Mouse (Mus musculus) CH12.LX (cell line): ENCODE measurements around the gene Faap24.

Source experiments
- CTCF ChIP-seq, 2 experiments: IDR thresholded peaks in 1 of 2; conservative IDR thresholded peaks in 1 of 2; 2 replicates each; pipeline ENCODE4 v1.5.1; 2011 to 2012; ENCODE audit warnings: low read depth in 2 of 2, low read length in 2 of 2, improper control_type of control experiment in 1 of 2, inconsistent platforms in 1 of 2, mild to moderate bottlenecking in 1 of 2, moderate library complexity in 1 of 2
- E2F4 ChIP-seq: IDR thresholded peaks from 2 replicates; pipeline ENCODE4 v1.6.1; 2011; ENCODE audit warnings: low read depth, low read length, improper control_type of control experiment; ENCODE audit not compliant: insufficient replicate concordance
- EP300 ChIP-seq: IDR thresholded peaks from 2 replicates; pipeline ENCODE4 v1.6.1; 2011; ENCODE audit warnings: low read length, improper control_type of control experiment
- IRF4 ChIP-seq: IDR thresholded peaks from 2 replicates; pipeline ENCODE4 v1.6.1; 2014; ENCODE audit warnings: low read depth, mild to moderate bottlenecking, inconsistent platforms, low read length, improper control_type of control experiment
- MAFK ChIP-seq: IDR thresholded peaks from 2 replicates; pipeline ENCODE4 v1.6.1; 2011; ENCODE audit warnings: low read length, improper control_type of control experiment; ENCODE audit not compliant: insufficient replicate concordance
- NRF1 ChIP-seq: IDR thresholded peaks from 2 replicates; pipeline ENCODE4 v1.6.1; 2014; ENCODE audit warnings: low read depth, mild to moderate bottlenecking, inconsistent platforms, low read length, improper control_type of control experiment, moderate library complexity
- POLR2A ChIP-seq: IDR thresholded peaks from 2 replicates; pipeline ENCODE4 v1.6.1; 2011; ENCODE audit warnings: low read depth, mild to moderate bottlenecking, improper control_type of control experiment, low read length
- TCF12 ChIP-seq: IDR thresholded peaks from 2 replicates; pipeline ENCODE4 v1.6.1; 2014; ENCODE audit warnings: low read depth, mild to moderate bottlenecking, inconsistent platforms, low read length, improper control_type of control experiment
- USF1 ChIP-seq: IDR thresholded peaks from 2 replicates; pipeline ENCODE4 v1.6.1; 2014; ENCODE audit warnings: low read depth, mild to moderate bottlenecking, inconsistent platforms, low read length, improper control_type of control experiment
- USF2 ChIP-seq: conservative IDR thresholded peaks from 2 replicates; pipeline ENCODE4 v1.6.1; 2011; ENCODE audit warnings: low read depth, low read length, improper control_type of control experiment
- ZNF384 ChIP-seq: IDR thresholded peaks from 2 replicates; pipeline ENCODE4 v1.6.1; 2012; ENCODE audit warnings: low read depth, low read length, improper control_type of control experiment, inconsistent platforms

DNA sequence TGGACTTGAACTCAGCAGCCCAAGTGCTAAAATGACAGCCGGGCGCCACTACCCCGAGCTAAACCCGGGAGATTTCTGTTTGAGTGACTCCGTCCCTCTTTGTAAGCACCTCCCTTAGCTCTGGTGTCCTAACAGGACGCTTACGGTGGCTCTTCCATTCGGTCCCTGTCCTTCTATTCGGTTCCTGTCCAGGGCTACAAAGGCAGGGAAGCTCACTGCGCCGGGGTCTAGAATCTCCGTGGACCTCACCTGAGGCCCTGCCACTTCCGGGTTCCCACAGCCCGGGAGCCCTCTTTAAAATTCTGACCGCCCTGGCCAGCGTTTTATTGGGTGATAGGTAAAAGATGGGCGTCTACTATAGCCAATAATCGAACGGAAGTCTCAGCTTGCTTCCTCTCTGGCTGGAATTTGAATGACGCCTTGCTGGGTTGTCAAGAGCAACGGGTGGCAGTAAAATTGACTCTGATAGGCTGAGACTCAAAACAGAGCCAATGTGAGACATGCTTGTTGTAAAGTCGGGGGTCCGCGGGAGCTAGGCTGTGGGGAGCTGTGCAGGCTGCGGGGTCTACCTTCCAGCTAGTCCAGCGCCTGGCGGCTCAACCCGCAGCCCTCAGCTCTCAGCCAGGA is at the start of gene Faap24, which contains the start of gene Cep89:
- TF ChIP-seq IRF4 (no peak), POLR2A (peak; percentile 85), MAFK (no peak), TCF12 (peak; percentile 64; the same call in 1 of the 2 replicates), ZNF384 (peak; percentile 50; the same call in 1 of the 2 replicates), CTCF (conservative IDR thresholded peaks at IDR 0.05 in 1 of 2, IDR thresholded peaks at IDR 0.05 in 1 of 2; ENCODE audit: low read depth in 2 of 2, low read length in 2 of 2) (no peak), USF2 (no peak), NRF1 (peak; percentile 49; the same call in 1 of the 2 replicates), USF1 (no peak), EP300 (no peak), E2F4 (peak; percentile 86; the same call in 1 of the 2 replicates)
